Mouse (Mus musculus): ENCODE data around the gene Il23r.

Gene Il23r

GRCm38 (mm10) chr6:67421761-67422160 is 69.9 kb downstream of the Il23r start:
- DNase-seq, result peak; percentile 63

- DNase-seq, result no peak
Observed at GRCm38 (mm10) chr6:67416557-67416956, 75.1 kb downstream of the Il23r start.

GRCm38 (mm10) chr6:67415276-67415675 is 76.4 kb downstream of the Il23r start:
- peak; percentile 36 for DNase-seq

GRCm38 (mm10) chr6:67413378-67413777 is 78.3 kb downstream of the Il23r start:
- DNase-seq, result peak; percentile 14

- DNase-seq, result no peak
Observed at GRCm38 (mm10) chr6:67405281-67405682, 86.4 kb downstream of the Il23r start.

- no peak for DNase-seq
Observed at GRCm38 (mm10) chr6:67399551-67399950, 92.1 kb downstream of the Il23r start.

GRCm38 (mm10) chr6:67375982-67376391 is 115.7 kb downstream of the Il23r start, which contains the start of gene Il12rb2:
TSS of gene Il12rb2 (minus strand) at chr6:67376188.
- peak; percentile 42 for DNase-seq
